Mouse (Mus musculus) frontal cortex, adult (tissue): ENCODE measurements at regions not wholly inside any gene's neighbourhood (a gene's known extent, or its start where the extent isn't known, plus 50 kb on each side); places are given as distances from the start of the nearest gene placed in this dataset.

ENCODE experiments used
- ATAC-seq: cut with Nextera tagmentation; 2 replicates; pipeline ENCODE4 v1.9.2; 2017; ENCODE audit warnings: mild to moderate bottlenecking, moderate library complexity, mixed read lengths; ENCODE audit not compliant: low TSS enrichment

GRCm38 (mm10) chr8:25463532-25463931 is 639.4 kb upstream of the Adam5 start:
- peak; percentile 41; the same call in 1 of the 2 replicates for ATAC-seq

- ATAC-seq = no peak
These were observed 638.3 kb upstream of the Adam5 start for GRCm38 (mm10) chr8:25462492-25462891.

- no peak for ATAC-seq
These were observed 631.5 kb upstream of the Adam5 start for GRCm38 (mm10) chr8:25455644-25456043.

- no peak for ATAC-seq
These were observed 630.8 kb upstream of the Adam5 start for GRCm38 (mm10) chr8:25454972-25455371.

GRCm38 (mm10) chr8:25453826-25454225 is 629.7 kb upstream of the Adam5 start:
- no peak for ATAC-seq

GRCm38 (mm10) chr8:25450544-25450943 is 626.4 kb upstream of the Adam5 start:
- ATAC-seq = no peak

- ATAC-seq = no peak
These were observed 625.4 kb upstream of the Adam5 start for GRCm38 (mm10) chr8:25449590-25449989.

GRCm38 (mm10) chr8:25447900-25448299 is 623.7 kb upstream of the Adam5 start:
- ATAC-seq = no peak

GRCm38 (mm10) chr8:25445968-25446367 is 621.8 kb upstream of the Adam5 start:
- ATAC-seq = no peak

- no peak for ATAC-seq
These were observed 620.9 kb upstream of the Adam5 start for GRCm38 (mm10) chr8:25445054-25445453.

- ATAC-seq = no peak
These were observed 619.4 kb upstream of the Adam5 start for GRCm38 (mm10) chr8:25443552-25443951.

- no peak for ATAC-seq
These were observed 616.9 kb upstream of the Adam5 start for GRCm38 (mm10) chr8:25441057-25441441.

- ATAC-seq = peak; percentile 83
These were observed 616.4 kb upstream of the Adam5 start for GRCm38 (mm10) chr8:25440391-25441056.

GRCm38 (mm10) chr8:25439971-25440370 is 615.8 kb upstream of the Adam5 start:
- peak; percentile 40 for ATAC-seq

GRCm38 (mm10) chr8:25438021-25438620 is 614.0 kb upstream of the Adam5 start:
- no peak for ATAC-seq

GRCm38 (mm10) chr8:25437178-25437577 is 613.0 kb upstream of the Adam5 start:
- ATAC-seq = no peak

- no peak for ATAC-seq
These were observed 606.4 kb upstream of the Adam5 start for GRCm38 (mm10) chr8:25430552-25430951.

- no peak for ATAC-seq
These were observed 605.8 kb upstream of the Adam5 start for GRCm38 (mm10) chr8:25429846-25430482.

- no peak for ATAC-seq
These were observed 604.6 kb upstream of the Adam5 start for GRCm38 (mm10) chr8:25428761-25429160.

- ATAC-seq = no peak
These were observed 602.0 kb upstream of the Adam5 start for GRCm38 (mm10) chr8:25426207-25426606.

GRCm38 (mm10) chr8:25421478-25421877 is 597.3 kb upstream of the Adam5 start:
- no peak for ATAC-seq

- no peak for ATAC-seq
These were observed 586.4 kb upstream of the Adam5 start for GRCm38 (mm10) chr8:25410536-25410935.

GRCm38 (mm10) chr8:25407862-25408261 is 583.7 kb upstream of the Adam5 start:
- no peak for ATAC-seq
